Mouse (Mus musculus) kidney, adult 2 months (tissue): ENCODE data around the gene Dhh.

ENCODE experiments used
- CTCF ChIP-seq: fragments of 200-500 bp; conservative IDR thresholded peaks from 2 replicates; pipeline ENCODE4 v1.5.1; 2011; ENCODE audit warnings: low read depth, mild to moderate bottlenecking, control low read depth, low read length, moderate library complexity, mixed read lengths; ENCODE audit not compliant: insufficient read depth, insufficient read length
- POLR2A ChIP-seq: fragments of 200-500 bp; IDR thresholded peaks from one replicate; pipeline ENCODE4 v1.6.1; 2011; ENCODE audit warnings: low read depth, low read length, control low read depth

DNA sequence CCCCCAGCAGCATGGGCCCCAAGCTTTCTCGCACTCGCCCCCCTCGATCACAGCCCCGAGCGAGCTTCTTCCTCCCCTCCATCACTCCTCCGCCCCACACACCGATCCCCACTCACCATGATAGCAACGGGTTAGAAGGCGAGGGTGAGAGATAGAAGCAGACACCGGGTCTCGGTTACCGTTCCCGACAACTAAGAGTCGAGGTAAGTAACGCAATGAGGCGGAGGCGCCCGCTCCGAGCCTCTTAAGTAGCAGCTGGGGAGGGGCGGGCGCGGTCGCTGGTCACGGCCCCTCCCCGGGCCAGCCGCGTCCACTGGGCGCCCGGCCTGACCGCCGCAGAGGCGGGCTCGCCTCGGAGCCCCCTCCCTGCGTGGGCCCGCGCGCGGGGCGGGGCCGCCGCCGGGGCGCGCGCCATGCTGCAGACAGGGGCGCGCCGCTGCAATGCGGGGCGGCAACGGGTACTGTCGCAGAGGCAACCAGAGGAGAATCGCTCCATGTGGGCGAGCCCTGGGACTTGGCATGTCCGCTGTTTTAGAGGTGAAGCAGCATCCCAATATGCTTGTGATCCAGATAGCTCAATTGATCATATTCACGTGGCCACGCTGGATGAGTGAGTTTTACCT lies 36.0 kb upstream of the Dhh start, which contains the start of gene Tuba1b:
- TF ChIP-seq CTCF (no peak), POLR2A (peak; percentile 45)
